Mouse (Mus musculus) induced T-regulatory cell, adult 2 months (primary cell): Measurements from ENCODE around the gene Frmd5.

ENCODE experiments used
- DNase-seq: peaks from one replicate; pipeline ENCODE4 v3.0.0-alpha.2; 2012; ENCODE audit warnings: low read depth

The Frmd5 gene

DNA sequence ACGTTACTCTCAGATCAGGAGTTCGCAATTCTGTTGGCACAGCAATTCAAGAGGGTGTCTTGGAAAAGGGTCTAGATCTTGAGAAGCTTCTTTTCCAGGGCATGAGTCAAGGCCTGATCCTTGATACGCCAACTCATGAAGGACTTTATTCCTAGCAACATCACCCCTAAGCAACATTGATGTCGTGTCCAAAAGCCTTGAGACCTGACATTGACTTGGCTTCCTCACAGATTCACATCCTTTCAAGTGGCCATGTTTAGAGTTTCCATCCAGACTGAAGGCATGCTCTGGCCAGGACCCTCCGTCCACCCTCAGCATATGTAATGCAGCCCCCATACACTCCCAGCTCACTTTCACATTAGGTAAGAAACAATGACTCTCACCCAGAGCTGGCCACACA is 45.0 kb downstream of the Frmd5 start:
- no peak for DNase-seq

DNA sequence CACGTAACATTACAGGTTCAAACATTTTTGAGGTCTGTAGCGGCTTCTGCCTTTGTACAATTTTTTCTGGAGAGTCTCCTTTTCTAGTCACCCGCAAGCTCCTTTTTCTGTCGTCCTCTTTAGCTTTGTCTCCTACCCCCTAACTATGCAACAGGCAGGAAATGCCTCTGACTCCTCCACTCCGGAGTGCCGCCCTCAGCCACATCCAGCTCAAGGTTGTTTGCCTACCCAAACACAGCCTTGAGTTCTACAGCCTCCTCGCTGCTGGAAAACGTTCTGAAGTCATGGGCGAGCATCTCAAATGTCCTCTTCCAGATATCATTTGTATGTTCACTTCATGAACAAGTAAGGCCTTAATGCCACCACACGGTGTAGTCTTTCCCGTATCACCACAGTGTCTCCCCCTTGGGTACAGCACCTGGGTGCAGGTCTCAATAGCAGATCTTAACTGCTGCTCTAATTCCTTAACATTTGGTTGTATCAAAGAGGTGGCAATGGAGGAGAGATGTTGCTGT is 45.5 kb downstream of the Frmd5 start:
- no peak for DNase-seq

DNA sequence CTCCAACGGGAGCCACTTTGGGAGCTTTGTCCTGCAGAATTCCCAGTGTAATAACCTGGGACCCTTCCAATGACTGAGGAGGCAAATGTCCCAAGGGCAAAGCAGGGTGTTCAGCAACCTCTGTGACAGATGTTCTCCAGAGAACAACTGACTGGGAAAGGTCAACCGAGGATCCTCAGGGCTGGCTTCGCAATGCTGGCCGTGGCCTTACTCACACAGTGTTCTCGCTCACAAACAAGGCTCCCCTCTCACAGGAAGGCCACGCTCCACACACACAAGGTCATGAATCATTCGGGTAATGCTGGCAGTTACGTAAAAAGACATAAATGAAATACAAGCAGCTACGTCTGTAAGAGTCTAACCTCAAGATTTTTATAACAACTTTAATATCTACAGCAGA is 46.2 kb downstream of the Frmd5 start:
- DNase-seq: no peak

DNA sequence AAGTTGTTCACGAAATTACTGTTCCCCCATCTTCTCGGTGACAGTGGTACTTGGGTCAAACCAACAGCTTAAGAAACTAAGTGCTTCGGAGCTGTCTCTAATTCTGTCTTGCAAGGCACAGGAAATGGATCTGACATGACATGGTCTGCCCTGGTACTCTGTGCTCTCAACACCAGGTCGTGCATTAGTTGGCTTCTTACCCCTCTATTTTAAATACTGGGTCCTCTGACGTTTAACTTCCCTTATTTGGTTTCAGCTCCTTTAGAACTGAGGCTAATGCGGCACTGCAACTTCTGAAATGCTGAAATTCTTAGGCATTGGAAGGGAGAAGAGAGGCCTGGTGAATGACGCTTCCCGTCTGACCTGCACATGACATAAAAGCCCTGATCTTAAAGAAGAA is 48.6 kb downstream of the Frmd5 start:
- DNase-seq: no peak

DNA sequence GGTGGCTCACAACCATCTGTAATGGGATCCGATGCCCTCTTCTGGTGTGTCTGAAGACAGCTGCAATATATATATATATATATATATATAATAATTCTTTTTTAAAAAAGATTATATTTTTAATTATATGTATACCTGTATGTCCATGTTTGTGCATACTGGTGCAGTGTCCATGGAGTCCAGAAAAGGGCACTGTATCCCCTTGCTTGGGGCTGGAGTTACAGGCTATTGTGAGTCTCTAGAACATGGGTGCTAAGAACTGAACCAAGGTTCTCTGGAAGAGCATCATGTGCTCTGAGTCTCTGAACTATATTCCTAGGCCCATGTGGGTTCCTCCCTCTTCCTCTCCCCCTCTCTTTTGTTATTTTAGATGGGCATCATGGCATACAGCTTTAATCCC is 50.6 kb downstream of the Frmd5 start:
- DNase-seq: no peak

DNA sequence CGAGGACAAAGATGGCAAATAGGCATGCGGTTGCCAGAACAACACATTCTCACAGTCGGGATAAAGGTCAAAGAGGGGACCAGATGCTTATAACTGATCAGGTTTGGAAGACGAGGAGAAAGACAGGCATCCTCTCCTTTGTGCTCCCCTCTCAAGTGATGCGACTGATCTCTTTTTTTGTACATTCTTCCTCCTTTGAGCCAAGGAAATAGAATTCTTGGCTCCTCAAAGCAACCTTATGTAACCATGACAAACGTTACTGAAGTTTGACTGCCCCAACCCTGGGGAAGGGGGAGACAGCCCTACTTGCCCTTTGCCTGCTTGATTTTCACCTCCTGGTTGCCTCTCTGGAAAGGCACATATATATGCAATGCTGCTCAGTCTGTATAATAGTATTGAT is 51.8 kb downstream of the Frmd5 start:
- DNase-seq: no peak

DNA sequence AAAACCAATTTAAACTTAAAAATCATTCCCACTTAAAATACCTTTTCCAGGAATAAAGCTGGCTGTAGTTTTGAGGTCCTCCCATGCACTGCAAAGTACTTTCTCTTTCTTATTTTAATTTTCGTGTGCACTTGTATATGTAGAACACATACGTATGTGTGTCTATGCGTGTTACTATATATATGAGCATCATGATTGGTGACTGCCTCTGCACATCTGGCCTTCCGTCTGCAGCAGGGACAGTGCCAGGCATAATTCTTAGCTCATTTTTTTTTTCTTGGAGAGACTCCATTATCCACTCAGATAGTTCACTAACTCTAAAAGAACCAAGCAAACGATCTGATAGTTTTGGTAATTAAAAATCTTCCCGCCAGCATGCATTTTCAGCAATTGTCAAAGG is 56.8 kb downstream of the Frmd5 start:
- no peak for DNase-seq

DNA sequence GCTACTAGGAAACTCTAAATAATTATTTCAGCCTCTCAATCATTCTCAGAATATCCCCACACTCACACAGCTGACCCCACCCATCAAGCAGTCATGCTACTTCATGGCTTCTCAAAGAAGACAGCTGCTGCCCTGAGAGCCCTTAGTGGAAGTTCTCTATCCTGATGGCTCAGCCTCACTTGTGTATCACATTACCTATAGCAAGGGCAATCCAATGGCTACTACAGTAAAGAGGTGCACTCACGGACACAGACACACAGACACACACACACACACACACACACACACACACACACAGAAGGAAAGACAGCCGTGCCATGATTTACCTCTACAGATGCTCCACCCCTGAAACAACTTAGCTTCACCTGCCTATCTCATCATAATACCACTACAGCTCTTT is 65.7 kb downstream of the Frmd5 start:
- no peak for DNase-seq

DNA sequence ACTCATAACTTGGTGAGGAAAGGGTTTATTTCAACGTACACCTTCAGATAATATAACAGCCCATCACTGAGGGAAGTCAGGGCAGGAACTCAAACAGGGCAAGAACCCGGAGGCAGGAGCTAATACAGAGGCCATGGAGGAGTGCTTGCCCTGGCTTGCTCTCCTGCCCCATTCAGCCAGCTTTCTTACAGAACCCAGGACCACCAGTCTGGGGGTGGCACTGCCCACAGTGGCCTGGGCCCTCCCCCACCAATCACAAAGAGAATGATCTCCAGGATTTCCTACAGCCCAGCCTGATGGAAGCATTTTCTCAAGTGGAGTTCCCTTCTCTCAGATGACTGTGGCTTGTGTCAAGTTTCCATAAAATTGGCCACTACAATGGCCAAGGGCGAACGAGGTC is 67.5 kb downstream of the Frmd5 start:
- DNase-seq: no peak

DNA sequence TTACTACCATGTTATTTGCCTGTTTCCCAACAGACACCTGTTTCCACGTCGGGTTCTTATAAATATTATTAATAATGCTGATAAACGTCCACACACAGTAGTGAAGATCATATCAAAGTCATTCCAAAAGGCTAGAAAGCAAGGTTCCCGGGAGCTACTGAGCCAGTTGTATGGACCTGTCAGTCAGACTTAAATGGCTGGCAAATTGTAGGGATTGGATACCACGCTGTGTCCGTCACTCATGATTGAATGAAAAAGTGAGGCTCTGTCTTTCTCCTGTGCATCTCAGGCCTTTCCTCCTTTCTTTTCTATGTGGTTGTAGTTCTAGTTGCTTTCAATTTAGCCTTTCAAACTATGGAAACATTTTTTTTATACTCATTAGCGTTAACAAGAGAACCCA is 73.5 kb downstream of the Frmd5 start:
- no peak for DNase-seq

DNA sequence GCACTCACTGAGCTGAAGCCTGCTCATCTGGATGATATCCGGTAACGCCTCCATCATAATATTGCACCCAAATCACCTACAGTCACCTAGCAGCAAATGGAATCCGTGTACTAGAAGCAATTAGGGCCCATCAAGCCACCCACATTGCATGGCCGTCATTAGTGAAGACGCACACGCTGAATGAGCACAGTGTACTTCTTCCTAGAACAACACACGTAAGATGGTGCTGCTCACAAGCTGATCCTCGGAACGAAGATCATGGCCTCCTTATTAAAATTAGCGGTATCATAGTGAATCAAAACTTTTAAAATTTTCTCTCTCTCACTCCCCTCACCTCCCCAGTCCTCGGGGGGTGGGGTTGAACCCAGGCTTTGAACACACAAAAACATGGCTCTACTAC is 76.4 kb downstream of the Frmd5 start:
- DNase-seq: no peak

DNA sequence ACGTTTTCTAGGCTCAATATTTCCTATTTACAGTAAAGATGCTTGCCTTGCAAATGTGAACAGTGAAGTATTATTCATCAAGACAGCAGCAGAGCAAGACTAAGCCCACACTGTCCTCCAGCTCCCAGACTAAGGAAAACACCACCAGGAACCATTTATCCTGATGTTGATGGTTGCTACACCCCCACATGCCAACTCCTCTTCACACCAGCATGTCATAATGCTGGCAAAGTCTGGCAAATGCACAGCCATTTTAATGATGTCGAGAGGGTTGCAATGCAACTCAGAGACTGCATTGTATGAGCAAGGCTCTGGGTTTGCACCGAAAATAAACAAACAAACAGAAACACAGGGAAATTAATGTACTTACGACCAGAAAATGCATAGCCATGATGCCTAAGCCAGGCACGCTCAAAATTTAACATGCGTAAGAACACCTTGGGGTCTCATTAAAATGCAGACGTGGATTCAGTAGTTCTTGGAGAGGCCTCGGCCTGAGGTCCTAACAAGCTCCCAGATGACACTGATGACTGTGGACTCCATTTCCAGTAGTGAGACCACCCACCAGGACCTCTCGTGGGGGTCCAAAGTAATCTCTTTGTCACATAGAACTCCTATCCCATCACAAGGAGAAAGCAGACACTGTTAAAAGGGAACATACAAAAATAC is 77.8 kb downstream of the Frmd5 start:
- DNase-seq: no peak

DNA sequence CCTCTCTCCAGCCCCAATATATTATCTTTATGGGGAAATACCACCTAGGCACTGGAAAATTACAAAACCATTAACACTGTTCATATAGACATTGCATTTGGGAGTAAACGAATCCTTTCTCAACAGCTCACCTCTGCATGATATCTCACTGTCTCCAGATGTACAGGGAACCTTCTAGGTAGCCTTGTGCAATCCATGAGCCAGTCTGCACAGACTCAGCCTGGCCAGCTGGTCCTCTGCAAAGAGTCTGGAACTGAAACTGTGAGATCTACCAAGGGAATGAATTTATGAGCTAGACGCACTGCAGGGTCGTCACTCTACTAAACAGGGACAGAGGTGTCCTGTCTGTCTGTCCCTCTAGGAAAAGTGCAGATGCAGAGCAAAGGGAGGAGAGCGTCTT is 82.0 kb downstream of the Frmd5 start:
- DNase-seq: no peak

DNA sequence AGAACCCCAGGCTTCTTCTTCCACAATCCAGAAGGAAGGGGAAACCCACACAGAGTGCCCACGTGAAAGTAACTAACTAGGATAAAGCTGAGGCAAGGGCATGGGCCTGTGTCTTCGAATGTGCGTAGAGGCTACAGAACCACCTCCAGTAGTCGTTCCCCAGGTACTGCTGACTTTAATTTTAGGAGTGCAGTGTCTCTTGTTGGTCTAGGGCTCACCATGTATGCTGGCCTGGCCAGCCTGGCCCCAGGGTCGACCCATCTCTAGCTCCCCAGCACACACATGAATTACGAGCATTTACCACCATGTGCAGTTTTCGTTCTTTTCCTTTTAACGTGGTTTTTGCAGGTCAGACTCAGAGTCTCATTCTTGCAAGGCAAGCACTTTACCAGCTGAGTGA is 83.1 kb downstream of the Frmd5 start:
- DNase-seq: no peak

DNA sequence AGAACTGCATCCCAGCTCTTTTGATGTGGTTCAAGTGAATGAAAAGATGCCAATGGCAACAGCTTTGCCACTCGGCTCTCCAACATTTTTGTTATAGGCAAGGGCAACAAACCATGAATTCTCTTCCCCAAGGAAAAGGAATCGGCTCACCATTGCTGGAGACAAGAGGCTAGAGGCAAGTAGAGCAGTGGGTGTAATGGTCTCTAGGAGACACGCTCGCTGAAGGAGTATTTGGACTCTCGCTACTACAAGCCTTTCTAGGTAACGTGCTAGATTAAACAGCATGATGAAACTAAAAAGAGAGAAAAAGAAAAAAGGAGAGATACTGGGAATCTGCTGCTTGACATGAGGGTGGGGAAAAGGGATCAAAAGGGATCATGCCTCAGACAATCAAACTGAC is 87.9 kb downstream of the Frmd5 start:
- no peak for DNase-seq

DNA sequence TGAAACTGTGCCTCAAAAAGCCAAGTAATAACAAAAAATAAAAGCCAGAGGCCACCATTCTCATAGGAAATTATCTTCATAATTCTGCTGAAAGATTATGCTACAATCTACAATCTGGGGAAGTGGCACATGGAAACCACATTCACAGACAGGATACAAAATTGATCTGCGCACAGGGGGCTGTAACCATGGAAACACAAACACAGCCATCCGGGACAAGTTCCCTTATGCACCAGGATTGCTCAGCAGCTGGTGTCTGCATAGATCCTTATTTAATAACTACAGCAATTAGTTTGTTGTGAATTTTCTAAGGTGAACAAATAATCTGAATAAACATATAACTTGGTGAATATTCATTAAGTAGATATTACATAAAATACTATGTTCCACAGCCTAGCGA is 89.8 kb downstream of the Frmd5 start:
- no peak for DNase-seq

DNA sequence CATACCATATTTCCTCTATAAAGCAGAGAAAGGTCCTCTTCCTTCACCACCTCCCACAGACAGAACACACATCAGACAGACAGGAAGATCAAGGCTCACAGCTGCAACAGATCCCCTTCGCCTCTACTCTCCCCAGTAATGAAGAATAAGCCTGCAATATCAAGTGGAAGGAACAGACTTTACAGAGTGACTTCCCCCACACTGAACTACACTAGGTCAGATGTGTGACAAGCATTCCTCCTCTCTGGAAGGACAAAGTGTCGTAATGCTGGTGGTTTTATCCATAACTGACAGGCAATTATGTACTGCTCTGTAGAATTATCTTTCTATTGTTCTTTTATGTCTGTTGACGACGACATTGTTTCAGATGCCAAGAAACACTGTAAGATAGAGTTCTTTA is 93.3 kb downstream of the Frmd5 start:
- no peak for DNase-seq

DNA sequence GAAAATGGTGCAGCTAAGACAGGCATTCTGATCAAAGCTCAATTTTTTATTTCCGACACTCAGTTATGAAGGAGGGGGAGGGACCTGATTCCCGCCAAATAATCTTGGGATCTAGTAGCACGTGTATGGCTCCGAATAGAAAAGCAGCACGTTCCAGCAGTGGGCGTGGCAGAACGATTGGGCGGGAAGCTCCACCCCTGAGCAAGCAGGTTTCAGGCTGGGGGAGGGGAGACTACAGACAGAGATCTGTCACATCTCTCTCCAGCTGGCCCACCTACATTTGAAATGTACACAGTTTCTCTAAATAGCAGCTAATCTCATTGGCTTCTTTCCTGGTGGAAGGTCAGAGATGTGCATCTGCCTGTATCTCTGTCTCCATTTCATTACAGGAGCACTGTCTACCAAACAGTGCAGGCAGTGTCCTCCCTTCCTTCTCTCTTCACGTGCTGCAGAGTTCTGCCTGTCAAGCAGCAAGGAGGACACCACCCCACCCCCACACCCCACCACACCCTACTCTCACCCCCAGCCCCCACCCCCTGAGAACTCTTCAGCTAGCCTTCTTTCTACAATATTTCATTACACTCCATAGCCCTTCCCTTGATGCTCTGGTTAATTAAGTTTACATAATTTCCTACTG is 95.0 kb downstream of the Frmd5 start:
- DNase-seq: no peak

DNA sequence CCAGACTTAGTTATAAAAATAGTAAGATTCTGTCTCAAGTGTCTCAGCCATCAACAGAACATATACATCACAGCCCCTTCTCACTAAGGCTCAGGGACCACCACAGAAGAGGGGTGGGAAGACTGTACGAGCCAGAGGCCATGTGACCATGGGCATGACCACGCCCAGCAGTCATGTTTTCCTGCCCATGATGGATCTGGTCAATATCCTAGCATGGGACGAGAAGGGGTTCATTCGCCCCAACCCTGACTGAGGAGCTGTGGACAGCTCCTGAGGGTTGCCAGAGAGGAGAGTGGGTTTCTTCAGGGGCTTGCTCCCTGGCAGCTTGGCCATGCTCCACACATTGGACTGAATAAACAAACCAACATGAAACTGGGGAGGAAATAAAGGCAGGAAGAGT is 97.8 kb downstream of the Frmd5 start:
- DNase-seq: no peak

DNA sequence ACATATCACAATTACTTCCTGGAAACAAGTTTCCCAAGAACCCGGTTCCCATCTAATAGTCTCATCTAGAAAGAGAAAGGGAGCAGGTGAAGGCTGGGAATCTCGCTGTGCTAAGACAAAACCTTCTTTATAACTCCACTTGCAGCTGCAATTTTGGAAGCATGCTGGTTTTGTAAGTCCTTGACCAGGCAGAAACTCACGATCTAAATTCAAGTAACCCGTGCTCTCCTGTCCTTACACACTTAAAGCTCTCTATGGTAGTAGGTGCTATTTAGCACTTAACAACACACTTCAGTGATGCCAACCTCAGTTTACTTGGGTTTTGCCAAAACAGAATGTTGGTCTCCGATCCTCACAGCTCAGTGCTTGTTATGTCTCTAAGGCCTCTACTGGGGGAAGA is 99.4 kb downstream of the Frmd5 start:
- DNase-seq: no peak

DNA sequence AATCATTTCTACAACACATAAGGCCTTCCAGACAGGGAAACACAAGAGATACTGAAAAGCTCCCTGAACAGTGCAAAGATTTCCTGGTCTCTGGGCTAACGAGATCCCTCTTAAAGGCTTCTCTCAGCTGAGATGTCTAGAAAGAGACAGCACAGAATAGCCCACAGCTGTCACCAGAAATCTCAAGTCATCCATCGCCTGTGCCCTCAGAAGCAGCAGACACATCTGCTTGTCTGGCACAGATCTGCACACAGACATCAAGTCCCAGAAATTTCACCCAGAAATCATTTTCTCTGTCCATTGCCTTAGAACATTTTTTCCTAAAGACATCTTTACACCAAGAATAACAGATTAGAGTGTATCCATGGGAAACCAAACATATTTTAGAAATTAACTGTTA is 101.1 kb downstream of the Frmd5 start:
- DNase-seq: no peak

DNA sequence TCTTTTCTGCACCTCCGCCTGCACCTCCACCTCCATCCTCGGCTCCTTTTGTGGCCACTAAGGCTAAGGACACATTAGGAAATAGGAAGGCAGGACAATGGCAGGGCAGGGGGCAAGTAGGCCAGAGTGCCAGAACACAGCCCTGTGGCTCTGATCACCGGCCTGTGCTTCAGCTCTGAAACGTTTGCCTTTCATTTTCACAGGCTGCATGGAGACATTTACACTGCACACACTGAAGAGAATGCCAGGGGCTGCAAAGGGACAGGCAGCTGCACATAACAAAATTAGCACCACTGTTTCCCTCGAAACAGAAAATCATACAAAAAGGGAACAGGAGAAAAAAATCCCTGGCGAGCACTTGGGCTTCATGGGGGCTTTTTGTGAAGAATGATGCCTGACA is 107.6 kb downstream of the Frmd5 start:
- no peak for DNase-seq

DNA sequence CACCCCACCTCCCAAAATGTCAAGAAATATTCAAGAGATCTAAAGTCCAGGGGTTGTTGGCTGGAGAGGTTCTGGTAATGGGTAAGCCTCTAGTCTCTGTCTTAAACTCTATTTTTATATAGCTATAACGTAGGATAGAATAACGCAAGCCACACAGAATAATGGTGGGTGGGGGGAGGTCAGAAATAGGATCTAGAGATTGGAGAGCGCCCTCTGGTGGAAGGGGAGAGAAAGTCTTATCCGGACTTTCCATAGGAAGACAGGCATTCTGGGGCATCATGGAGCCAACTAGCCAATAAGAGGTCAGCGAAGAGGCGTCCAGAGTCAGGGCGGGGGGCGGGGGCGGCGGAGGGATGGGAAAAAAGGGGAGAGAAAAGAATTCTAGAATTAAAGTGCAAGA is 111.5 kb downstream of the Frmd5 start:
- peak; percentile 54 for DNase-seq

DNA sequence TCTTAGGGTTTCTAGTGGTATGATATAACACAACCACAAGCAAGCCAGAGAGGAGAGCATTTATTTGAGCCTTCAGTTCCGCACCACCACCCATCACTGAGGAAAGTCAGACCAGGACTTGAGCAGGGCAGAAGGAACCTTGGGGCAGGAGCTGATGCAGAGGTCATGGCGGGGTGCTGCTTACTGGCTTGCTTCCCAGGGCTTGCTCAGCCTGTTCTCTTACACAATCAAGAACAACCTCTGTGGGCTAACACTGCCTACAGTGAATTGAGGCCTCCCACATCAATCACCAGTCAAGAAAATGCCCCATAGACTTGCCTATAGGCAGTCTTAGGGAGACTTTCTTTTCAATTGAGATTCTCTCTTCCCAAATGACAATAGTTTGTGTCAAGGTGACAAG is 118.8 kb downstream of the Frmd5 start:
- DNase-seq: no peak
